Mouse (Mus musculus) midbrain, embryonic 11.5 days (tissue): ENCODE measurements around the gene Ackr2. TPM values are rescaled to one million over a fixed set of nuclear protein-coding genes. Genes with fewer than 3 reads are reported as not detected.

Source experiments
- ATAC-seq: fragments of 200-750 bp; cut with Nextera tagmentation; 2 replicates; pipeline ENCODE4 v1.8.0; 2017; ENCODE audit warnings: moderate TSS enrichment, moderate library complexity; ENCODE audit not compliant: low FRiP score
- DNase-seq: peaks from one replicate; pipeline ENCODE4 v3.0.0; 2015; ENCODE audit warnings: low spot score; ENCODE audit errors: missing footprints
- H3K27ac ChIP-seq: fragments of 300-500 bp; sonication (generic); 2 replicates; pipeline ENCODE4 v1.5.1; 2014; ENCODE audit warnings: low read depth, low read length
- H3K27me3 ChIP-seq: fragments of 300-500 bp; sonication (generic); 2 replicates; pipeline ENCODE4 v1.6.1; 2014; ENCODE audit warnings: mild to moderate bottlenecking, low read length, moderate library complexity, mixed read lengths; ENCODE audit not compliant: control insufficient read depth, insufficient read depth
- H3K36me3 ChIP-seq: fragments of 300-500 bp; sonication (generic); 2 replicates; pipeline ENCODE4 v1.6.1; 2014; ENCODE audit warnings: mild to moderate bottlenecking, low read length, moderate library complexity, mixed read lengths; ENCODE audit not compliant: control insufficient read depth, insufficient read depth
- H3K4me1 ChIP-seq: fragments of 300-500 bp; sonication (generic); 2 replicates; pipeline ENCODE4 v1.6.1; 2014; ENCODE audit warnings: low read length; ENCODE audit not compliant: control insufficient read depth, insufficient read depth
- H3K4me2 ChIP-seq: fragments of 300-500 bp; sonication (generic); 2 replicates; pipeline ENCODE4 v1.6.1; 2014; ENCODE audit warnings: mild to moderate bottlenecking, moderate library complexity
- H3K4me3 ChIP-seq: fragments of 300-500 bp; sonication (generic); 2 replicates; pipeline ENCODE4 v1.5.1; 2014; ENCODE audit warnings: low read depth, low read length
- H3K9ac ChIP-seq: fragments of 300-500 bp; sonication (generic); 2 replicates; pipeline ENCODE4 v1.6.1; 2014; ENCODE audit warnings: low read length
- H3K9me3 ChIP-seq: fragments of 300-500 bp; sonication (generic); 2 replicates; pipeline ENCODE4 v1.6.1; 2016; ENCODE audit warnings: low read length; ENCODE audit not compliant: control insufficient read depth
- WGBS: fragments of 180-500 bp; shearing (Covaris S2); extraction: QIAGEN DNeasy Blood & Tissue Kit; methylation state at CpG from one replicate; pipeline ENCODE4 v1.1.7; 2014; 5-methylcytosine and 5-hydroxymethylcytosine counted together
- polyA plus RNA-seq: library from polyadenylated mRNA; unstranded; fragments of >200 nt; fragmentation: Nextera tagmentation; extraction: Ambion mirVana; gene quantifications from 2 replicates; pipeline ENCODE4 v1.2.1, GENCODE M21; 2014

The Ackr2 gene
- polyA plus RNA-seq, 1 experiment from 2014 or later = 1.6 TPM

GRCm38 (mm10) chr9:121923906-121924305, 25.8 kb downstream of the Ackr2 start:
- Histone ChIP-seq H3K4me2 (no peak overlapping the region), H3K27me3 (no peaks in the 10 kb centered on the region), H3K4me3 (no peak overlapping the region), H3K4me1 (no peaks in the 10 kb centered on the region), H3K36me3 (no peaks in the 10 kb centered on the region), H3K27ac (no peak overlapping the region), H3K9me3 (no peaks in the 10 kb centered on the region), H3K9ac (no peak overlapping the region)
- ATAC-seq (no peak), DNase-seq (no peak)
- WGBS = 82% methylated on average over 5 of the region's 5 CpGs

- ATAC-seq = no peak
- 94% methylated on average over 9 of the region's 9 CpGs for WGBS
- no peak for DNase-seq
- H3K27ac ChIP-seq = no peak overlapping the region
- H3K4me2 ChIP-seq = no peak overlapping the region
- no peak overlapping the region for H3K9ac ChIP-seq
- no peaks in the 10 kb centered on the region for H3K27me3 ChIP-seq
- no peaks in the 10 kb centered on the region for H3K9me3 ChIP-seq
- no peaks in the 10 kb centered on the region for H3K36me3 ChIP-seq
- H3K4me3 ChIP-seq = no peak overlapping the region
- no peaks in the 10 kb centered on the region for H3K4me1 ChIP-seq
Measured at GRCm38 (mm10) chr9:121924901-121925560, 26.9 kb downstream of the Ackr2 start.

GRCm38 (mm10) chr9:121925959-121926358, 27.8 kb downstream of the Ackr2 start:
- ATAC-seq = no peak
- H3K4me1 ChIP-seq = no peaks in the 10 kb centered on the region
- no peak overlapping the region for H3K27ac ChIP-seq
- H3K4me2 ChIP-seq = no peak overlapping the region
- H3K27me3 ChIP-seq = no peaks in the 10 kb centered on the region
- 84% methylated on average over 8 of the region's 8 CpGs for WGBS
- no peaks in the 10 kb centered on the region for H3K36me3 ChIP-seq
- no peak for DNase-seq
- no peak overlapping the region for H3K9ac ChIP-seq
- no peak overlapping the region for H3K4me3 ChIP-seq
- no peaks in the 10 kb centered on the region for H3K9me3 ChIP-seq

DNA sequence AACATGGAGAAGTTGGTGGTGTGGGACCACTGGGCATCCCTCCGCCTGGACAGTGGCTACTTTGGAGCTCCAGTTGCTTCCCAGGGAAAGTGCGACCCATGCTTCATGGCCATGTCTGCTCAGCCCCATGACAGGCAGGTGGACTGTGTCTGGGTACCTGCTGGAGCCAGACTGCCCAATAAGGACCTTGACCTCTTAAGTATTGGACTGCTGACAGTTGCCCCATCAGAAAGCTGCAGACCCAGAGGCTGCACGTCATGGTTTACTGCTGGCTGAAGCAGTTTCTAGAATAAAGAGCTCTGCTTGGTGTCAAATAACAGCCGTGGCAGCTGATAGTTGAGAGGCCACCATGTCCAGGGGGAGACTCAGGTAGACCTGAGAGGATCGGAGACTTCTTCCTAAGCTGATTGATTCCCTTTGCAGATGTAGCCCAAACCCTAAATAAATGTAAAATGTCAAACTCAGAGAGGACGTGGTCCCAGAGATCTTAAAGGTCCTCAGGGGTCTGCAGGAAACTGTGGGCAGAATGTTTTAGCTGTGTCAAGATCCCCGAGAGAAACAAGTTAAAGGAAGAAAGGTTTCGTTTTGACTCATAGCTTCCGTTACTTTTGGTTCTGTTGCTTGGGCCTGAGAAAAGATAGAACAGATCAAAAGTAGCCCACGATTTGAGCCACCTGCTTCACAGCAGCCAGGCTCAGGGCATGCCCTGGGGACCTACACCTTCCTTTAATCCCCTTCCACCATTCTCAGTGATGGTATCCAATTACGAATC, 28.7 kb downstream of the Ackr2 start:
- WGBS = 73% methylated on average over 11 of the region's 11 CpGs
- Histone ChIP-seq H3K27ac (no peak overlapping the region), H3K4me1 (no peaks in the 10 kb centered on the region), H3K36me3 (no peaks in the 10 kb centered on the region), H3K9ac (no peak overlapping the region), H3K9me3 (no peaks in the 10 kb centered on the region), H3K4me3 (no peak overlapping the region), H3K27me3 (no peaks in the 10 kb centered on the region), H3K4me2 (no peak overlapping the region)
- ATAC-seq (no peak), DNase-seq (no peak)

GRCm38 (mm10) chr9:121927721-121928120, 29.6 kb downstream of the Ackr2 start:
- Histone ChIP-seq H3K9ac (no peak overlapping the region), H3K27ac (no peak overlapping the region), H3K4me2 (no peak overlapping the region), H3K27me3 (no peaks in the 10 kb centered on the region), H3K4me3 (no peak overlapping the region), H3K36me3 (no peaks in the 10 kb centered on the region), H3K9me3 (no peaks in the 10 kb centered on the region), H3K4me1 (no peaks in the 10 kb centered on the region)
- DNase-seq (no peak), ATAC-seq (no peak)
- 82% methylated on average over 7 of the region's 7 CpGs for WGBS

DNA sequence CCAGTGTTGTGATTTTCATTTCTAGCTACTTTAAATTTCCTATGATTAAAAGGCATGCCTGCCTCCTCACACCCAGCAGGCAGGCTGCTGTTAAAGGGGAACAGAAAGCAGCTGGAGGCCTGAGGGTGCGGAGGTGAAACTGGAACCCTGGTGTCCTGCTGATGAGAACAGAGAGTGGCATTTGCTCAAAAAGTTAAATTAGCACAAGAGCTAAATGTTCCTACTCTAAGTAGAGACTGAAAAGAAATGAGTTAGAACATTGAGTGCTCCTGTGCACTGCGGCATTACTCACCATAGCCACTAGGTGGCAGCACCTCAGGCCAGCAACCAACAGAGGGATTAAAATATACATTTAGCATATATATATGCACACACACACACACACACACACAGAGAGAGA, 30.3 kb downstream of the Ackr2 start:
- Histone ChIP-seq H3K27ac (no peak overlapping the region), H3K4me2 (no peak overlapping the region), H3K4me1 (no peaks in the 10 kb centered on the region), H3K9ac (no peak overlapping the region), H3K27me3 (no peaks in the 10 kb centered on the region), H3K9me3 (no peaks in the 10 kb centered on the region), H3K36me3 (no peaks in the 10 kb centered on the region), H3K4me3 (no peak overlapping the region)
- 25% methylated on average over 2 of the region's 2 CpGs for WGBS
- ATAC-seq = no peak
- DNase-seq = peak; percentile 94

DNA sequence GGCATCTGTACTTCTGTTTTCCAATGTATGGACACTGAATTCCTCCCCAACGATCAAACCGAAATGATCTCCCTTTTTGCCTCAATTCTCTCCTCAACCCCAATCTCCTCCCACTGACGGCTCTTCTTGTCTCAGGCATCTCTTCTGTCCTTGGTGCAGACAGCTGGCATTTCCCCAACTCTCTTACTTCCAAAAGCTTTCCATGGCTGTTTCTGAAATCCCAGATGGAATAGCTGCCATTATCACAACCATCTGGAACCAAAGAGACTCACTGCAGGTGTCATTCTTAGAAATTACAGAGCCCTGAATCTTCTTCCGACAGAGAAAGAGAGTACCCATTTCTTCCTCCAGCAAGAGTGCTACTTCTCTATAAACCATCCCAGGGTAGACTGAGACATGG, 36.7 kb downstream of the Ackr2 start:
- no peak overlapping the region for H3K9ac ChIP-seq
- H3K36me3 ChIP-seq = no peaks in the 10 kb centered on the region
- no peak for DNase-seq
- no peaks in the 10 kb centered on the region for H3K27me3 ChIP-seq
- no peak overlapping the region for H3K4me3 ChIP-seq
- H3K4me1 ChIP-seq = no peaks in the 10 kb centered on the region
- no peak overlapping the region for H3K4me2 ChIP-seq
- no peak overlapping the region for H3K27ac ChIP-seq
- no peak for ATAC-seq
- WGBS = 82% methylated on average over 4 of the region's 4 CpGs
- no peaks in the 10 kb centered on the region for H3K9me3 ChIP-seq

DNA sequence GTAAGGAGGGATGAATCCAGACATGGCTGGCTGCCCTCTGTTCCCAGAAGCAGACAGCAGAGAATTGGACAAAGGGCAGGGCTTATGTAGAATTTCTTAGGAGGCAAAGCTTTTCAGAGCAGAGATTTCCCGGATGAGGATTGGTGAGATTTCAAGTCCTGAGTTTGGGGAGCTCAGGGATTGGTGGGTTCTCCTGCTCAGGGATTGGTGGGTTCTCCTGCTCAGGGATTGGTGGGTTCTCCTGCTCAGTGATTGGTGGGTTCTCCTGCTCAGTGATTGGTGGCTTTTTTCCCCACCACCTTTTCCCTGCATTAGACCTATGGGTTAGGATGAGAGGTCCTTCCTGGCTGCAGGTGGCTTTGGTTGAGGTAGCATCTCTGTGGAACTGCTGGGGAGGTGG, 38.8 kb downstream of the Ackr2 start:
- H3K9ac ChIP-seq = no peak overlapping the region
- no peak overlapping the region for H3K4me3 ChIP-seq
- no peaks in the 10 kb centered on the region for H3K4me1 ChIP-seq
- DNase-seq = peak; percentile 28
- no peaks in the 10 kb centered on the region for H3K27me3 ChIP-seq
- H3K4me2 ChIP-seq = no peak overlapping the region
- WGBS = 67% methylated on average over 1 of the region's 1 CpGs
- no peak overlapping the region for H3K27ac ChIP-seq
- no peaks in the 10 kb centered on the region for H3K36me3 ChIP-seq
- H3K9me3 ChIP-seq = no peaks in the 10 kb centered on the region
- ATAC-seq = peak; percentile 33; the same call in 1 of the 2 replicates

GRCm38 (mm10) chr9:121937451-121937864, 39.3 kb downstream of the Ackr2 start:
- no peaks in the 10 kb centered on the region for H3K36me3 ChIP-seq
- no peak overlapping the region for H3K27ac ChIP-seq
- peak overlapping the region; percentile 43; the same call in 1 of the 2 replicates for H3K4me3 ChIP-seq
- no peaks in the 10 kb centered on the region for H3K27me3 ChIP-seq
- peak overlapping the region; percentile 4 for H3K9ac ChIP-seq
- DNase-seq (no peak), ATAC-seq (peak; percentile 33; the same call in 1 of the 2 replicates)
- 69% methylated on average over 6 of the region's 6 CpGs for WGBS
- no peaks in the 10 kb centered on the region for H3K9me3 ChIP-seq
- no peaks in the 10 kb centered on the region for H3K4me1 ChIP-seq
- peak overlapping the region; percentile 47 for H3K4me2 ChIP-seq
